Mouse (Mus musculus): ENCODE measurements around the gene Adam15. TPM values are rescaled to one million over a fixed set of nuclear protein-coding genes. Genes with fewer than 3 reads are reported as not detected.

The Adam15 gene
- polyA plus RNA-seq, 1 experiment from 2014 or later, result 37.6 TPM

GRCm38 (mm10) chr3:89385451-89385850 lies 35.7 kb upstream of the Adam15 start:
- ATAC-seq (ENCODE audit: low read depth), result no peak
- no peaks in the 10 kb centered on the region for H3K27me3 ChIP-seq (ENCODE audit: control insufficient read depth, insufficient read depth, low read length)
- H3K4me3 ChIP-seq (ENCODE audit: low read depth, low read length), result no peak overlapping the region
- no peak overlapping the region for H3K9ac ChIP-seq (replicated peaks; ENCODE audit: low read depth, low read length)
- 58% methylated on average over 11 of the region's 11 CpGs for WGBS
- no peak overlapping the region for H3K4me2 ChIP-seq (ENCODE audit: low read depth, low read length)
- H3K36me3 ChIP-seq (ENCODE audit: control insufficient read depth, insufficient read depth, low read length), result no peaks in the 10 kb centered on the region
- no peaks in the 10 kb centered on the region for H3K4me1 ChIP-seq (ENCODE audit: control insufficient read depth, insufficient read depth, low read length)
- no peaks in the 10 kb centered on the region for H3K9me3 ChIP-seq (ENCODE audit: control insufficient read depth, low read length)
- no peak overlapping the region for H3K27ac ChIP-seq (ENCODE audit: low read depth, low read length)

GRCm38 (mm10) chr3:89384331-89385076 lies 34.7 kb upstream of the Adam15 start:
- 77% methylated on average over 11 of the region's 12 CpGs for WGBS
- no peak overlapping the region for H3K9ac ChIP-seq (replicated peaks; ENCODE audit: low read depth, low read length)
- no peaks in the 10 kb centered on the region for H3K9me3 ChIP-seq (ENCODE audit: control insufficient read depth, low read length)
- no peak overlapping the region for H3K4me2 ChIP-seq (ENCODE audit: low read depth, low read length)
- no peak overlapping the region for H3K27ac ChIP-seq (ENCODE audit: low read depth, low read length)
- H3K36me3 ChIP-seq (ENCODE audit: control insufficient read depth, insufficient read depth, low read length), result no peaks in the 10 kb centered on the region
- no peak overlapping the region for H3K4me3 ChIP-seq (ENCODE audit: low read depth, low read length)
- no peaks in the 10 kb centered on the region for H3K27me3 ChIP-seq (ENCODE audit: control insufficient read depth, insufficient read depth, low read length)
- no peak for ATAC-seq (ENCODE audit: low read depth)
- no peaks in the 10 kb centered on the region for H3K4me1 ChIP-seq (ENCODE audit: control insufficient read depth, insufficient read depth, low read length)

DNA sequence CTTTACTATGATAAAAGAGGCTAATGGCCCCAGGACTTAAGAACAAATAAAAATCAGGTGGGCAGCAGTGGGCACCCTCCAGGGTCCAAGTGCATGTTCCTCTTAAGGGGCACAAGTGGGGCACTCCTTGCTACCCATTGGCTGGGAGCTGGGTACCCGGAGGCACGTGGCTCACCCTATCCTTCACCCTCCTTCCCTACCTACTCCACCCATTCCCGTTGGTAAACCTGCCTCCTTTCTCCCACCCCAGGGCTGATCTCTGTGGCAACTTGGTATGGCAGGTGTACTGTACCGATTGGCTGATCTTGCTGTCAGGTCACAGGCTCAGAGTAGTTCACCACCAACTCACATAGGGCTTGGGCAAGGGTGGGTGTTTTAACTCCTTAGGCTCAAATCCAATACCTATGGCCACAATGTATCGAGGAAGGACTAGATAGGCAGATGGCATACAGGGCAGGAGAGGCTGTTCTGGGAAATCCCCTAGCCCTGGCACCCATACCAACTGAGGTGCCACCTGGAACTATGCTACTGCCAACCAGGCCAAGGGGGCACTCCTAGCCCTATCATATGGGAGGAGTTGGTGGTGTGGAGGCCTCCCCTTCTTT lies 34.0 kb upstream of the Adam15 start:
- ATAC-seq (ENCODE audit: low read depth), result no peak
- Histone ChIP-seq H3K27me3 (ENCODE audit: control insufficient read depth, insufficient read depth, low read length) (no peaks in the 10 kb centered on the region), H3K4me1 (ENCODE audit: control insufficient read depth, insufficient read depth, low read length) (peaks cover 3% of the 10 kb centered on the region; the same call in 1 of the 2 replicates), H3K4me2 (ENCODE audit: low read depth, low read length) (no peak overlapping the region), H3K9ac (replicated peaks; ENCODE audit: low read depth, low read length) (no peak overlapping the region), H3K9me3 (ENCODE audit: control insufficient read depth, low read length) (no peaks in the 10 kb centered on the region), H3K36me3 (ENCODE audit: control insufficient read depth, insufficient read depth, low read length) (no peaks in the 10 kb centered on the region), H3K4me3 (ENCODE audit: low read depth, low read length) (no peak overlapping the region), H3K27ac (ENCODE audit: low read depth, low read length) (no peak overlapping the region)
- 94% methylated on average over 5 of the region's 5 CpGs for WGBS

GRCm38 (mm10) chr3:89382950-89383349 lies 33.2 kb upstream of the Adam15 start:
- Histone ChIP-seq H3K4me2 (ENCODE audit: low read depth, low read length) (no peak overlapping the region), H3K9ac (replicated peaks; ENCODE audit: low read depth, low read length) (no peak overlapping the region), H3K4me3 (ENCODE audit: low read depth, low read length) (no peak overlapping the region), H3K4me1 (ENCODE audit: control insufficient read depth, insufficient read depth, low read length) (peaks cover 9% of the 10 kb centered on the region; the same call in 1 of the 2 replicates), H3K36me3 (ENCODE audit: control insufficient read depth, insufficient read depth, low read length) (no peaks in the 10 kb centered on the region), H3K27ac (ENCODE audit: low read depth, low read length) (no peak overlapping the region), H3K27me3 (ENCODE audit: control insufficient read depth, insufficient read depth, low read length) (no peaks in the 10 kb centered on the region), H3K9me3 (ENCODE audit: control insufficient read depth, low read length) (no peaks in the 10 kb centered on the region)
- no peak for ATAC-seq (ENCODE audit: low read depth)
- 87% methylated on average over 5 of the region's 5 CpGs for WGBS

- no peaks in the 10 kb centered on the region for H3K9me3 ChIP-seq (ENCODE audit: control insufficient read depth, low read length)
- no peak for ATAC-seq (ENCODE audit: low read depth)
- H3K4me1 ChIP-seq (ENCODE audit: control insufficient read depth, insufficient read depth, low read length), result peaks cover 9% of the 10 kb centered on the region; the same call in 1 of the 2 replicates
- H3K27me3 ChIP-seq (ENCODE audit: control insufficient read depth, insufficient read depth, low read length), result no peaks in the 10 kb centered on the region
- no peaks in the 10 kb centered on the region for H3K36me3 ChIP-seq (ENCODE audit: control insufficient read depth, insufficient read depth, low read length)
- no peak overlapping the region for H3K27ac ChIP-seq (ENCODE audit: low read depth, low read length)
- no peak overlapping the region for H3K9ac ChIP-seq (replicated peaks; ENCODE audit: low read depth, low read length)
- WGBS, result 90% methylated on average over 9 of the region's 9 CpGs
- H3K4me2 ChIP-seq (ENCODE audit: low read depth, low read length), result no peak overlapping the region
- H3K4me3 ChIP-seq (ENCODE audit: low read depth, low read length), result no peak overlapping the region
These were observed 32.5 kb upstream of the Adam15 start for GRCm38 (mm10) chr3:89382033-89382882.

DNA sequence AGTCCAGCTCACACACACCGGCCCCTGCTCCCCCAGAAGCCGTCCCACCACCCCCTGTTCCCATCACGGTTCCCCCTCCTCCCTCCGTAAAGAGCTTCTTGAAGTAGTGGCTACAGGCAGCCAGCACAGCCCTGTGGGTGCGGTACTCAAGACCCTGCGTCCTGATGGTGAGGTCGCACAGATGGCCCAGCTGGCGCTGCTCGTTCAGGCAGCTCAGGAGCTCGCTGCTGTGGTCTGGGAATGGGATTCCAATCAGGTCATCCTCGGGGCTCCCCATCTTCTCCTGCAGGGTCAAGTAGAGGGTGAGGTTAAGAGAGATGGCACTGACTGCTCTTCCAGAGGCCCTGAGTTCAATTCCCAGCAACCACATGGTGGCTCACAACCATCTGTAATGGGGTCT lies 31.4 kb upstream of the Adam15 start:
- Histone ChIP-seq H3K4me3 (ENCODE audit: low read depth, low read length) (no peak overlapping the region), H3K4me1 (ENCODE audit: control insufficient read depth, insufficient read depth, low read length) (peaks cover 9% of the 10 kb centered on the region; the same call in 1 of the 2 replicates)

GRCm38 (mm10) chr3:89380711-89381110 lies 30.9 kb upstream of the Adam15 start:
- Histone ChIP-seq H3K27ac (ENCODE audit: low read depth, low read length) (no peak overlapping the region), H3K4me2 (ENCODE audit: low read depth, low read length) (no peak overlapping the region), H3K4me1 (ENCODE audit: control insufficient read depth, insufficient read depth, low read length) (peaks cover 9% of the 10 kb centered on the region; the same call in 1 of the 2 replicates), H3K9ac (replicated peaks; ENCODE audit: low read depth, low read length) (no peak overlapping the region), H3K9me3 (ENCODE audit: control insufficient read depth, low read length) (no peaks in the 10 kb centered on the region), H3K4me3 (ENCODE audit: low read depth, low read length) (no peak overlapping the region), H3K27me3 (ENCODE audit: control insufficient read depth, insufficient read depth, low read length) (no peaks in the 10 kb centered on the region), H3K36me3 (ENCODE audit: control insufficient read depth, insufficient read depth, low read length) (no peaks in the 10 kb centered on the region)
- WGBS, result 95% methylated on average over 18 of the region's 18 CpGs
- no peak for ATAC-seq (ENCODE audit: low read depth)

More for the DNA sequence above, 31.4 kb upstream of the Adam15 start:
- Histone ChIP-seq H3K36me3 (ENCODE audit: control insufficient read depth, insufficient read depth, low read length) (no peaks in the 10 kb centered on the region), H3K27ac (ENCODE audit: low read depth, low read length) (no peak overlapping the region), H3K9me3 (ENCODE audit: control insufficient read depth, low read length) (no peaks in the 10 kb centered on the region), H3K27me3 (ENCODE audit: control insufficient read depth, insufficient read depth, low read length) (no peaks in the 10 kb centered on the region), H3K9ac (replicated peaks; ENCODE audit: low read depth, low read length) (no peak overlapping the region), H3K4me2 (ENCODE audit: low read depth, low read length) (no peak overlapping the region)
- no peak for ATAC-seq (ENCODE audit: low read depth)
- WGBS, result 84% methylated on average over 11 of the region's 11 CpGs

DNA sequence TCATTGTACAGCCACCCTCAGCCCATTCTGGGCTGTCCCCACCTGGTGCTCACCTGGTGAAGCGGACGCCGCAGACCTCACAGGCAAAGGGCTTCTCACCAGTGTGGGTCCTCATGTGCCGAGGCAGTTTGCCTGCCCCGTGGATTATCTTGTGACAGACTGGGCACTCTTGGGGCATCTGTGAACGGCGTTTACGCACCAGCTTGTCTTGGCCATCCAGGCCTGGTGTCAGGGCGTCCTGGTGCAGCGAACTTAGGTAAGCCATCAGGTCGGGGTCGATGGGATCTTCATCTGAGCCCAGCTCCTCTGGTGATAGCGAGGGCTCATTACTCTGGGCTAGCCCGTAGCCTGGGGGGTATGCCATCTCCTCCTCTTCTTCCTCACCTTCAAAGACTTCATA lies 30.5 kb upstream of the Adam15 start:
- H3K27ac ChIP-seq (ENCODE audit: low read depth, low read length), result no peak overlapping the region
- no peaks in the 10 kb centered on the region for H3K27me3 ChIP-seq (ENCODE audit: control insufficient read depth, insufficient read depth, low read length)
- H3K9ac ChIP-seq (replicated peaks; ENCODE audit: low read depth, low read length), result no peak overlapping the region
- whole genome bisulfite sequencing, result 95% methylated on average over 14 of the region's 14 CpGs
- no peak overlapping the region for H3K4me3 ChIP-seq (ENCODE audit: low read depth, low read length)
- H3K4me2 ChIP-seq (ENCODE audit: low read depth, low read length), result no peak overlapping the region
- ATAC-seq (ENCODE audit: low read depth), result no peak
- no peaks in the 10 kb centered on the region for H3K36me3 ChIP-seq (ENCODE audit: control insufficient read depth, insufficient read depth, low read length)
- no peaks in the 10 kb centered on the region for H3K9me3 ChIP-seq (ENCODE audit: control insufficient read depth, low read length)
- peaks cover 9% of the 10 kb centered on the region; the same call in 1 of the 2 replicates for H3K4me1 ChIP-seq (ENCODE audit: control insufficient read depth, insufficient read depth, low read length)

All from neural tube, embryonic 14.5 days (tissue).